Mouse (Mus musculus) hematopoietic stem cell, adult 5-6 weeks (primary cell): Measurements from ENCODE around the gene Tcstv1. TPM values are rescaled to one million over a fixed set of nuclear protein-coding genes. Genes with fewer than 3 reads are reported as not detected.
"Not testable (repeated sequence)": the region's sequence is repeated elsewhere in the genome, so short reads cannot be mapped to it uniquely, and the experiment has no call there.

ENCODE experiments used
- ATAC-seq, 2 experiments: fragments of 125-278 bp in 1 of 2; replicated peaks in 1 of 2; 2 replicates each; pipeline ENCODE4 v1.8.0; 2016 to 2017; ENCODE audit warnings: inconsistent platforms in 2 of 2, mild to moderate bottlenecking in 2 of 2, moderate number of reproducible peaks in 2 of 2, low read depth in 1 of 2, moderate TSS enrichment in 1 of 2; ENCODE audit not compliant: low FRiP score in 2 of 2, poor library complexity in 2 of 2, severe bottlenecking in 2 of 2, insufficient read depth in 1 of 2, low TSS enrichment in 1 of 2
- total RNA-seq: library from RNA; stranded (forward); fragments of 172-1452, 232-1000 nt; gene quantifications from 2 replicates; pipeline ENCODE4 v1.2.3, GENCODE M21; 2017

Tcstv1 gene
- total RNA-seq = not detected in 2 replicates

GRCm38 (mm10) chr13:119894685-119895084, at the start of gene Tcstv1:
Tcstv1 (minus strand) TSS chr13:119894785.
- not testable (repeated sequence) for ATAC-seq

GRCm38 (mm10) chr13:119929172-119929571, 34.6 kb upstream of the Tcstv1 start, which contains the start of gene Gm21761:
Gm21761 (minus strand) TSS chr13:119929272.
- not testable (repeated sequence) for ATAC-seq

DNA sequence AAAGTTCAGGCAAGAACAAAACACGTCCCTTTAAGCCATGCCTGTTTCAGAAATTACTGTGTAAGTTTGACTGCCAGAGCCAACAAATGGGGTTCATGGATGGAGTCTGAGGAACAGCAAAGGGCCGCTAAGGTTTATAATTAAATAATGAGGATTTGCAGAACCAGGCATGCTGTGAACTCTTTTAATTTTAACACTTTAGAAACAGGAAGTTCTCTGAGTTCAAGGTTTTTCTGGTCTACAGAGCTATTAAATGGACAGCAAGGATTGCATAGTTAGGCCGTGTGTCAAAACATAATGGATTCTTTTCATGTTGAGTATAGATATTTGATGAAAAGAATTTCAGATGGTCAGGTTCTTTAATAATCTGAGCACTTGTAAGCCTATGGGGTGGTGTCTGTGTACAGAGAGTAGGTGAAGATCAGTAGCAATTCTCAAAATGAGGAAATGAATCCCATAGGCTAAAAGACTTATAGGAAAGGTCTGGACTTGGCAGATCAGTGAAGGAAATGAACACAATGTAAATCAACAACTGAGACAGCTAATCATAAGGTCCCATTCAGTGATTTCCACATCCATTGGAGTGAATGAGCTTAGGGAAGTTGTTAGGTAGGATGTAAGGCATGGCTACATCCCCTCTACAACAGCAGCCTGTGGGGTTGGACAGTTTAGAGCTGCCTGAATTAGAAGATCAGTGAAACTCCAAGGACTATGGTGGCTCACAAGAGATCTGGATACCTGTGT, 30.2 kb upstream of the Tcstv1 start:
- not testable (repeated sequence) for ATAC-seq

GRCm38 (mm10) chr13:119916966-119917722, 22.6 kb upstream of the Tcstv1 start:
- peak; percentile 66 to 69; a peak in 3 of 4 replicates for ATAC-seq

DNA sequence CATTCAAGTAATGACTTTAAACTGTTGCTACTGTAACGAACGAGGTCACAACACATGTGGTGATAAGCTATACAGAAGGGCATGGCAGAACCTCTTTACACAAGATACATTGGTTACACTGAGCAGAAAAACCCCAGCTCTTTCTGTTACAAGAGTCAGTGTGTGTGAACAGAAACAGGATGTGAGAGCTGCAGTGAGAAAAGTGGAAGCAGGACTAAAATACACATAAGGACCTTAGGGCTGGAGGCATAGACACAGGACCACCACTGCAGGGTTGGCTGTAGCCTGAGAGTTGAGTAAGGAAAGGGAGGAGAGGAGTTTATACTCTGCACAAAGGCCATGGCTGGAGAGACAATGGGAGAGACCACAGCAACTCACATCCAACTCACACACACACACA, 21.9 kb upstream of the Tcstv1 start:
- ATAC-seq = not testable (repeated sequence)

- peak; percentile 73 to 74; a peak in 3 of 4 replicates for ATAC-seq
Observed at GRCm38 (mm10) chr13:119898549-119898948, 4.0 kb upstream of the Tcstv1 start.

DNA sequence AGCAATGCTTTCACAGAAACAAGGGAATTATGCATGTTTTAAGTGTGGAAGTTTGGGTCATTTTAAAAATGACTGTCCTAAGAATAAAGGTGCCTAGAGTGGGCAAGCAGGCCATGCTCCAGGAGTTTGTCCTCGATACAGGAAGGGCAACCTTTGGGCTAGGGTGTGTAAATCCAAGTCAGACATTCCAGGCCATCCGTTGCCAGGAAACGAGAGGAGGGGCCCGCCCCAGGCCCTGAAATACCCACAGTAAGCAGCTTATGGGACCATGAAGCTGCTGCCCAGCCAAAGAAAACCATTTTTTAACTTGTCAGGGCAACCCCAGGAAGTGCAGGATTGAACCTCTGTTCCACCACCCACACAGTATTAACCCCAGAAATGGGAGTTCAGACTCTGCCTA, 7.7 kb downstream of the Tcstv1 start:
- ATAC-seq = not testable (repeated sequence)

GRCm38 (mm10) chr13:119864395-119864999, 30.1 kb downstream of the Tcstv1 start:
- ATAC-seq = peak; percentile 72 to 89

DNA sequence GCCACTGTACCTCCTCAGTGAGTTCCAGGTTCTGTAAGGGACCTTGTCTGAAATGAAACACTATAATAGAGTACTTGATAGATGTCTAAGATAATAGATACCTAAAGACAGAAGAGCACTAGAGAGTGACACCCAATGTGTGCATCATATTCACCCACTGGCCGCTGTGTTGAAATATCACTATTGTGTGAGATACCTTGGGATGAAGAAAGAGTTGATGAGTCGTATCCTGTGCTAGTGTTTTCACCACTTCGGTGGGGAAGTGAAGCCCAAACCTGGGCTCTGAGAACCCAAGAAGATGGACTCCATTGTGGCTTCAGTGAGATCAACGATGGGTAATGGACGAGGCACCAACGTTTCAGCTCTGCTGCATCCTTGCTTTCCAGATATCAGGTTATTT, 32.2 kb downstream of the Tcstv1 start:
- ATAC-seq = not testable (repeated sequence)

Other genes starting within 250 kb of the Tcstv1 start
- gene Hmgcs1, start 204.4 kb downstream of the Tcstv1 start, total RNA-seq = 38.3 and 42.3 TPM in 2 replicates
- 4.4 and 4.6 TPM in 2 replicates for gene Nim1k, start 138.9 kb downstream of the Tcstv1 start, total RNA-seq
- 63.1 and 68.4 TPM in 2 replicates for gene Zfp131, start 103.9 kb downstream of the Tcstv1 start, total RNA-seq
- gene AF067063, start 64.6 kb downstream of the Tcstv1 start, total RNA-seq = not detected in 2 replicates
- not detected in 2 replicates for gene D13Ertd608e, start 58.8 kb downstream of the Tcstv1 start, total RNA-seq
- gene Gm21761, start 34.5 kb upstream of the Tcstv1 start, total RNA-seq = not detected in 2 replicates
- gene B020031M17Rik, start 56.0 kb upstream of the Tcstv1 start, total RNA-seq = not detected in 2 replicates
- gene Gm36079, start 132.2 kb upstream of the Tcstv1 start, total RNA-seq = not detected in 2 replicates
- 3.9 and 8.6 TPM in 2 replicates for gene Gm21188, start 157.4 kb upstream of the Tcstv1 start, total RNA-seq
- gene Gm20767, start 245.5 kb upstream of the Tcstv1 start, total RNA-seq = not detected in 2 replicates